Mouse (Mus musculus): ENCODE results near the gene Synj2bp.
"Not testable (repeated sequence)": the region's sequence is repeated elsewhere in the genome, so short reads cannot be mapped to it uniquely, and the experiment has no call there.

The Synj2bp gene

DNA sequence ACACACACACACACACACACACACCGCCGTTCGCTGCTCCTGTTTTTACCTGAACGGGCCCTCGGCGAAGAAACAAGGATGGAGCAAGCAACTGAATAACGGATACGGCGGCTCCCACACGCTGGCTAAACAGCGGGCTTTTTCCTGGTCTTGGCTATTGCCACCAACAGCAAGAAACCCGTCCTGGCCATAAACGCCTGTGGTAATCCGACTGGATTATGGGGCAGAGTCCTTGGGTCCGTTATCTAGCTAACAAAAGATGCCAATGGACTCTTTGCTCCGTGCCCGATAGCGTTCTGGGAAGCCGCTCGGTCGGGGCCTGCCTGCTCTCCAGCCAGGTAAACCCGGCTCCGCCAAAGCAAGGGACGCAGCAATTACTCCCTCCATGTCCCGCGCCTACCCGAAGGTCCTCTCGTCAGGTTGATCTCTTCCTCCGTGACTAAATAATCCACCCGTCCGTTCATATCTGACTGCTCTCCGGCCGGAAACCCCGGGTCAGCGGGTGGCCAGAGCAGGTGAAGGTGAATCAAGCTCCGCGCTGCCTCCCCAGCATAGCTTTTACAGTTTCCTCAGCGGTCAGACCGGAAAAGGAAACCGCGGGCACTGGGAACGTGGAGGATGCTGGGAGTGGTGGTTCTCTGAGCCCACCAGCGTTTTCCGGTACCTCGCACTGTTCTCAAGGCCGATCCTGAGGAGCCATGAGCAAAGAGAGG is at the start of gene Synj2bp, which contains the start of gene Gm20498:
TSS of gene Synj2bp (minus strand) at position 596 of the 713 bp plus-strand sequence.
TSS of gene Gm20498 (minus strand) at position 590 of the 713 bp plus-strand sequence.
- peak; percentile 58 to 88 for DNase-seq (ENCODE audit: low spot score in 2 of 2)

DNA sequence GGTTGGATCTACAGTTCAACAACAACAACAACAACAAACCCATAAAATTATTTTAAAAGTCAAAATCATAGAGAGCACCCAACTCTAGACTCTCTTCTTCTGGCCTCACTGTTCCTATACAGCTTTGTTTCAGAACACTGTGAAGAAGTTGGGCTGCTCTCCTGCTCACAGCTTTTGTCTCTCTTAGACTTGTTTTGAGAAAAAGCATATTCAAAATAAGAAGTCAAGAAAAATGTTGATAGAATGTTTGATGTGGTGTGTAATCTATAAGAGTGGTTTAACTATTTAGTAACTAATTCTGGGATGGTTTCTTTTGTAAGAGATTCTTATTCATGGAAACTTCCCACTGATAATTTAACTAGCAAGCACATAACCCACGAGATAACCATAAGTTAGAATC is 35.7 kb upstream of the Synj2bp start, which contains the start of gene Adam21:
TSS of gene Adam21 (minus strand) at position 101 of the 400 bp plus-strand sequence.
- no peak for DNase-seq (ENCODE audit: low spot score in 2 of 2)

GRCm38 (mm10) chr12:81567931-81568330 is 35.2 kb upstream of the Synj2bp start:
- DNase-seq (ENCODE audit: low spot score in 2 of 2): no peak

- DNase-seq (ENCODE audit: low spot score in 2 of 2): peak; percentile 3 to 4
These were observed 31.5 kb upstream of the Synj2bp start for GRCm38 (mm10) chr12:81564173-81564572.

DNA sequence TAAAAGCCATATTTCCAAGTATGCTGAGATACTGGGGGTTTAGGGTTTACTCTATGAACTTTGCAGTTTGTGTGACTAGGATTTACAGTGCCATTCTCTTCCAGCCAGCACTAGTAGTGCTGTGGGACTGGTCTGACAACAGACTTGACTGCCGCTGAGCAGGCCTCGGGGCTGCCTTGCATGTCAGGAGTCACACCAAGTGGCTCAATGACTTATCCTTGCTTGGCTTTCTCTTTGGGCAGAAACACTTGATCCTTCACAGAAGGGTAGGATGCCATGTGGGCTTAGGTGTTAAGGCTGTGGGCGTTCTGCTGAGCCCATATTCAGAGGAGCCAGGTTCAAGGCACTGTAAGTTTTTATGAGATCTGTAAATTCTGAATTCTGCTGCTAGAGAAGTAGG is 16.6 kb upstream of the Synj2bp start:
- DNase-seq (ENCODE audit: low spot score in 2 of 2): no peak

- no peak for DNase-seq (ENCODE audit: low spot score in 2 of 2)
These were observed 14.5 kb upstream of the Synj2bp start for GRCm38 (mm10) chr12:81547163-81547562.

- no peak for DNase-seq (ENCODE audit: low spot score in 2 of 2)
These were observed 313 bp upstream of the Synj2bp start for GRCm38 (mm10) chr12:81533029-81533419.

- DNase-seq (ENCODE audit: low spot score in 2 of 2): not testable (repeated sequence)
These were observed 2.1 kb downstream of the Synj2bp start for GRCm38 (mm10) chr12:81530587-81530986.

- DNase-seq (ENCODE audit: low spot score in 2 of 2): not testable (repeated sequence)
These were observed 35.8 kb downstream of the Synj2bp start for GRCm38 (mm10) chr12:81496906-81497305.

DNA sequence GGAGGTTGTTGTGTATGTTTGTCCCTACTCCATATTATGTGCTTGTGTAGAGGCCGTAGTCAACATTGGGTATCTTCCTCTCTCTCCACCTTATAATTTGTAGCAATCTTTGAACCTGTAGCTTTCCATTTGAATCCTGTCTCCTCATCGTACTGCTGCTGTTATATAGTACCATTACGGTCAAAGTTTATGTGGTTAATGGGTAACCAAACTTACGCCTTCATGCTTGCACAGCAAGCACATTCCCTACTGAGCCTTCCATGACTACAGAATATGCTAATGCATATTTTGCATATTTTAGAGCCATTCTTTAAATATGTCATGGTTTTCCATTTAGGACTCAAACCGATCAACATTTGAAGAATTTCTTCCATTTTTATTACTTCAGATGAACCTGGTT is 42.2 kb downstream of the Synj2bp start:
- DNase-seq (ENCODE audit: low spot score in 2 of 2): no peak

GRCm38 (mm10) chr12:81485311-81485710 is 47.4 kb downstream of the Synj2bp start:
- no peak for DNase-seq (ENCODE audit: low spot score in 2 of 2)

DNA sequence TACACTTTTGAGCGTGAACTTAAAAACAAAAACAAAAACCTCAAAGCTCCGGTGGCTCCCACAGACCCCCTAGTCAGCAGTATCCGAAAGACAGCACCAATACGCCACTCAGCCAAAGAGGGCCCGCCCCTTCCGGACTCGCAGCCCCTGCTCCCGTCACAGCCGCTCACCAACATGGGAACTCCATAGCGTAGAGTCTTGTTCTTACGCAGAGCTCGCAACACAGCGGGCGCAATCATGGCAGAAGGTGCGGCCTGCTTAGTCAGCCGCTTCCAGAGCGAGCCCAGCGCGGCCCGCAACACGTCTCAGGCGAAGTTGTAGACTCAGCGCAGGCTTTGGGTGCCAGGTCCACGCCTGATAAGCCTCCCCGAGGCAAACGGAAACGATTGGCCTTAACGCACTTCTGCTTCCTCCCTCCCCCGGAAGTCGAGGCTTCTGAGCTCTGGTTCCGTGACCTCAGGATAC is 48.0 kb downstream of the Synj2bp start, which contains the start of gene Cox16:
TSS of gene Cox16 (minus strand) at position 401 of the 465 bp plus-strand sequence.
- peak; percentile 67 to 82 for DNase-seq (ENCODE audit: low spot score in 2 of 2)

DNA sequence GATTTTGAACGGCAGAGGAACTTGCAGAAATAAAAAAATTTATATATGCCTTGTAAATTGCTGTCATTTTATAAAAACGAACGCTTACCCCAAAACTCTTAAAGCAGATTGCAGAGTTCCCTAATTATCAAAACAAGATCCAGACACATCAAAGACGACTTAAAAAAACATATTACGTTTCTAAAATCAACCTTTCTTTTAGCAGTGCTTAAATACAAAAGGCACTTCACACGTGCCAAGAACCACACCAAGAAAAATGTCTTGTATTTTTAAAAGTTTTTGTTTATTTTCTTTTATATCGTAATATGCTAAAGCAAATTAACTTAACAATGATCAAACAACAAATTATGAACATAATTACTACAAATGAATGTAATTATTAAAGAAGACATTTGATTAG is 48.5 kb downstream of the Synj2bp start:
- DNase-seq (ENCODE audit: low spot score in 2 of 2): no peak

DNA sequence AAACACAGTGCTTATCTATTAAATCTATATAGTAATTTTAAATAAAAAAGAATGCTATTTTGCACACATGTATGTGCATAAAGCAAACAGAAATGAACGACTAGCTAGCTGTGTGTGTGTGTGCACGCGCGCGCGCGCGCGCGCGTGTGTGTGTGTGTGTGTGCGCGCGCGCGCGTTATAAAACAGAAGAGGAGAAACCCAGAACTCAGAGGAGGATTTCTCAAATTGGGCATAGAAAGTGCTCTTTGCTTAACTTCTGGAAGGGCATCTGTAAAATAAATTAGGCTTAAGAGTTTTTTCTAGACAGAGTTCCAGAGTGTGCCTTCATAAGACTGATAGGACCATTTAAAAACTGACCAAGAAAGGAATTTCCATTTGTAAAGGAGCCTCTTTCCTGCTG is 49.1 kb downstream of the Synj2bp start:
- DNase-seq (ENCODE audit: low spot score in 2 of 2): no peak

GRCm38 (mm10) chr12:81459051-81459450 is 73.7 kb downstream of the Synj2bp start:
- DNase-seq (ENCODE audit: low spot score in 2 of 2): not testable (repeated sequence)
